Mouse (Mus musculus) erythroblast, embryonic 14.5 days (primary cell): ENCODE results near the gene Lgals3bp. TPM values are rescaled to one million over a fixed set of nuclear protein-coding genes. Genes with fewer than 3 reads are reported as not detected.

Source experiments
- H3K27me3 ChIP-seq: 2 replicates; pipeline ENCODE4 v1.6.1; 2012; ENCODE audit warnings: inconsistent platforms; ENCODE audit not compliant: control insufficient read depth
- H3K36me3 ChIP-seq: 2 replicates; pipeline ENCODE4 v1.6.1; 2012; ENCODE audit warnings: mild to moderate bottlenecking, inconsistent platforms; ENCODE audit not compliant: control insufficient read depth
- H3K4me1 ChIP-seq: 2 replicates; pipeline ENCODE4 v1.6.1; 2012; ENCODE audit warnings: inconsistent platforms; ENCODE audit not compliant: control insufficient read depth
- H3K4me3 ChIP-seq: replicated peaks from 2 replicates; pipeline ENCODE3; 2012; ENCODE audit warnings: moderate library complexity, mild to moderate bottlenecking, inconsistent platforms
- H3K9me3 ChIP-seq: 2 replicates; pipeline ENCODE4 v1.6.1; 2012; ENCODE audit warnings: low read length, inconsistent platforms, mixed read lengths; ENCODE audit not compliant: control insufficient read depth
- GATA1 ChIP-seq: IDR thresholded peaks from 2 replicates; pipeline ENCODE4 v1.6.1; 2012; ENCODE audit warnings: low read length, inconsistent platforms, mixed read lengths
- TAL1 ChIP-seq: IDR thresholded peaks from 3 replicates; pipeline ENCODE4 v1.6.1; 2012; ENCODE audit warnings: low read length, inconsistent platforms, mixed read lengths
- polyA plus RNA-seq: library from polyadenylated mRNA; stranded (reverse); fragments of >175 nt; gene quantifications from 2 replicates; pipeline ENCODE4 v1.2.3, GENCODE M21; 2012

The Lgals3bp gene
- polyA plus RNA-seq, 1 experiment: 0.23 TPM

DNA sequence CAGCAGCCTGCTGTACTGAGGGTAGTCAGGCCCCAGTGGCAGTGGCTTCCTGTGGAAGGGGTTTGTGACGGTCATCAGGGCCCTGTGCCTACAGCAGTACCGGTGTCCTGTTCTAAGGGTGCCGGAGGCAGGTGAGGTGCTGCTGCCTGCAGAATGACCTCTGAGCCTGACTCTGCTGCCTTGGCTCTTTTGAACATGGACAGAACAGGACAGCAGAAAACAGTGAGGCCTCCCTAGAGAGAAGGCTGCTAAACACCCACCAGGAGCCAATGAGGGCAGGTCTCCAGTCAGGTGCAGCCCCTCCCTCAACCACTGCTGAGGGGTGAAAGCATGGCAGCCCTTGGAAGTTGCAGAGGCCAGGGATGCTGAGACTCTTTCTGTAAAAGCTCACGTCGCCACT lies 4.6 kb upstream of the Lgals3bp start:
- Histone ChIP-seq H3K36me3 (peaks cover 59% of the 10 kb centered on the region), H3K4me3 (no peak overlapping the region), H3K4me1 (no peaks in the 10 kb centered on the region; the same call in 1 of the 2 replicates), H3K9me3 (no peaks in the 10 kb centered on the region), H3K27me3 (no peaks in the 10 kb centered on the region)
- TF ChIP-seq TAL1 (no peak), GATA1 (no peak)

DNA sequence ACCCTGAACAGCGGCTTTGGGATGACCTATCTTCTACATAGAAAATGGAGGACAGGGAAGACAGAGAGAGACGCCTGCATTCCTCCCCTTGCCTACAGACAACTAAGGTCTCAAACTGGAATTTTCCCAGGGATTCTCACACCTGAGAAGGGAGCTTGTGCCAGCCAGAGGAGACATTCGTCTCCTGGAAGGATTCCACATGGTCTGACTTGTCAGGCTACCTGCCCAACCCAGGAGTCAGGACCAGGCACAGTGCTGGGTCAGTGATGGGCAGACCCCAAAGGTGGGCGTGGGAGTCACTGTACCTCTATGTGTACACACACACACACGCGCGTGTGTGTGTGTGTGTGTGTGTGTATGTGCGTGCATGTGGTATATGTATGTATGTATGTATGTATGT lies 3.4 kb upstream of the Lgals3bp start:
- Histone ChIP-seq H3K27me3 (no peaks in the 10 kb centered on the region), H3K4me1 (peaks cover 10% of the 10 kb centered on the region), H3K36me3 (peaks cover 47% of the 10 kb centered on the region), H3K4me3 (no peak overlapping the region), H3K9me3 (no peaks in the 10 kb centered on the region)
- TF ChIP-seq GATA1 (no peak), TAL1 (no peak)

DNA sequence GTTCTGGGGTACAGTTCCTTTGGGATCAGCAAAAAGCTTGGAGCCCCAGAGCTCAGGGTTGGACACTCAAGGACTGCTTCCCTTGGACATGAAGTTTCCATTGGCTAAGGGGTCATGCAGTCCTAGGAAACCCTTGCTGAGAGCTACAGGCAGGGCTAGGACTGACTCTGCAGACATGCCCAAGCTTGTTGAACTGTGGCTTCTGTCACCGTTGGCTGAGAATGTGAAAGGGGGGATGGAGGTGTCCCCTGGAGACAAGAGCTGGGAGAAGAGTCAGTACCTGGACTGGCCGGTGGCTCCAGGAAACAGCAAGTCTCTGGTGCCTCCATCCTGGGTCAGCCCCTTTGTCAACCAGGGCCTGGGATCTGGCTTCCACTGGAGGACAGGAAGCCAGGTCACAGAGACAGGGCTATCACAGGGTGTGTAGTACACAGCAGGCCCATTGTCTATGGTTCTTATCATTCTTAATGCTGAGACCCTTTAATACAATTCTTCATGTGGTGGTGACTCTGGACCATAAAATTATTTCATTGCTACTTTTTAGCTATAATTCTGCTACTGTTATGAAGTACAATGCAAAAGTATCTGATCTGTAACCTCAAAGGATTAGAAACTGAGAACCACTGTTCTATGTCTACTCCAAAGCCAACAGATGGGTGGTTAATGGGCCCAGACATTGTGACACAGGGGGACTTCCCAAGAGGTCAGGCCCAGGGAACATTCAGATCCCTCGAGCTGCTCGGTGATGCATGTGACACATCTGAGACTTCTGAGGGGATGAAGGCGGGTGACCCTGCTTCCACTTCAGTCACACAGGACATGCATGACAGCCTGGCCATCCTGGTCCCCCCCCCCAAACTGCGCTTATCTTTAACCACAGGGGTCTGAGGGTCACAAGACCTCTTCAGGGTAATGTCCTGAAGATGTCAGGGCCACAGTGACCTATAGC lies 2.3 kb upstream of the Lgals3bp start:
- H3K36me3 ChIP-seq: peaks cover 36% of the 10 kb centered on the region
- TF ChIP-seq GATA1 (no peak), TAL1 (no peak)
- H3K4me3 ChIP-seq: no peak overlapping the region
- H3K4me1 ChIP-seq: peaks cover 20% of the 10 kb centered on the region
- H3K27me3 ChIP-seq: no peaks in the 10 kb centered on the region
- no peaks in the 10 kb centered on the region for H3K9me3 ChIP-seq

DNA sequence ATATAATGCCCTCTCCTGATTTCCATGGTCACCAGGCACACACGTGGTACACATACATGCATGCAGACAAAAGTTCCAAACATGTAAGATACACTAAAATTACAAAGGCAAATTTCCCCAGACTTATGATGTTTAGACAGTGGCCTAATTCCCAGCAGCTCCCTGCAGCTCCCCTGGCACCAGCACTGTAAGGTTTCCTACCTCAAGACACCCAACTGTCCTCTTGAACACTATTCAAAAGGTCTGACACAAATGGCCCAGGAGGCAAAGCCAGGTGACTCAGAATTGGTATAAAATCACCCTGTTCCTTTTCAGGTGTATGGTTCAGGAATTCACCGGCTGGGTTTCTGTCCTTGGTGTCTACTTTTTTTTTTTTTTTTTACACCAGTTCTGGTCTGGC lies 1.3 kb upstream of the Lgals3bp start:
- H3K27me3 ChIP-seq: no peaks in the 10 kb centered on the region
- peaks cover 20% of the 10 kb centered on the region for H3K4me1 ChIP-seq

DNA sequence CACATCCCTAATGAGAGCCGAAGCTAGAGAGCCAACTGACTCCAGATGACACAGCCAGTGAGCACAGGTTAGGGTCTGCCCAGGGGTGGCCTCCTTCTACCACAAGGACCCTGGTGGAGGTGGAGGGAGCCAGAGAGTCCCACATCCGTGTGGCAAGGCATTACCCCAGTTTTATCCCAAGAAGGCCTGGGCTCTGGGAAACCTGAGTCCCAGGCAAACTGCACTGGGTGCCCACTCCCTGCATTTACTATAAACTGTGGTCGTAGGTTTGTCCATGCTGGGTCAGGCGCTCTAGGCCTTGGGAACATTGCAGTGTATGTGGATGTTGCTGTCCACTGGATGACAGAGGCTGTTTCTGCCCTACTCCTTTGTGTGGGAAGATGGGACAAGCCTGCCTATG lies 697 bp downstream of the Lgals3bp start:
- no peaks in the 10 kb centered on the region for H3K27me3 ChIP-seq
- TF ChIP-seq TAL1: no peak
- no peak for TF ChIP-seq GATA1
- H3K36me3 ChIP-seq: peaks cover 14% of the 10 kb centered on the region
- peaks cover 20% of the 10 kb centered on the region for H3K4me1 ChIP-seq
- H3K9me3 ChIP-seq: no peaks in the 10 kb centered on the region
- peak overlapping the region; percentile 21 for H3K4me3 ChIP-seq

More for the DNA sequence above, 1.3 kb upstream of the Lgals3bp start:
- no peak overlapping the region for H3K4me3 ChIP-seq
- peaks cover 26% of the 10 kb centered on the region for H3K36me3 ChIP-seq
- H3K9me3 ChIP-seq: no peaks in the 10 kb centered on the region
- TF ChIP-seq GATA1: no peak
- no peak for TF ChIP-seq TAL1

DNA sequence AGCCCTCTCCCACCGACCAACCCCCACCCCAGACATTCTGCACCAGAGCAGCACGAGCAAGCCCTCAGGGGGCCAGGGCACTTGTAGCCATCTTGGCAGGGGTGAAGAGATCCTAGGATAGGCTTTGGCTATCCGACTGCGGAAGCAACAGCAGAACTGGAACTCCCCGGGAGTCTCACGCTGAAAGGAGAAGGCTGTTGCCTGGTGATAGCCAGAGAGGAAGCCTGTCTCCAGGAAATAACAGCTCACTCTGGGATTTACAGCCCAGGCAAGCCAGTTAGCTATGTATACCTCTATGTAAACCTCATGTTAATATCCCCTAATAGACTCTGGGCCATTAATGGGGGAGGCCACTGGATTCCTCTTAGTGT lies 1.3 kb downstream of the Lgals3bp start:
- no peak overlapping the region for H3K4me3 ChIP-seq
- TF ChIP-seq GATA1 (no peak), TAL1 (no peak)

DNA sequence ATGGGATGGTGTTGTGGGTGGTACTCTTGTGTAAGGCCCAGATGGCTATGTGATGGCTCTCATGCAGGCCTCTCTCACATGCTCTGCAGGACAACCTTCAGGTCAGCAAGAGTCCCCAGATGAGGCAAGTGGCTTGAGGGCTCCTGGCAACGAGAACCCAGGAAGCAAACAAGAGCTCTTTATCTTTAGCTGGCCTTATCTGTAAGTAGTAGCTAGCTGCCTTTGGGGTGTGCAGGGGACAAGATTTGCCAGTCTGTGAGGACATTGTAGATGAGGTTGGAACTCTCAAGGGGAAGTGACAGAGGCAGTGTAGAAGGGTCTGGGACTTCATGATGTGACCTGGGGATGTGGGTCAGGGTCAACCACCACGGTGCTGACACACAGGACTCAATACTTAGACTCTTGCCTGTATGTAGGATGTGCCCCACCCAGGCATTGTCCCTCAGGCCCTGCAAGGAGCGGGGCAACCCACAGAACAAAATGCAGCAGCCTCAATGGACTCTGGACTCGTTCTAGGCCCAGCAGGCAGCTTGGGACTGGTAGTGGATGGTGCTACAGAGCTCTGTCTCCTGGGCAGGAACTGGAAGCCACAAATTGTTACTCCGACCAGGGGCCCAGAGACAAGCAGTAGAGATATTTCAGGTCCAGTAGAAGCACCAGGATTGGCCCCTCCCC lies 1.9 kb downstream of the Lgals3bp start:
- Histone ChIP-seq H3K4me3 (no peak overlapping the region), H3K9me3 (peaks cover 3% of the 10 kb centered on the region; the same call in 1 of the 2 replicates), H3K27me3 (no peaks in the 10 kb centered on the region), H3K36me3 (peaks cover 15% of the 10 kb centered on the region), H3K4me1 (peaks cover 20% of the 10 kb centered on the region)
- TF ChIP-seq TAL1 (no peak), GATA1 (no peak)

More for the DNA sequence above, 1.3 kb downstream of the Lgals3bp start:
- no peaks in the 10 kb centered on the region for H3K27me3 ChIP-seq
- H3K9me3 ChIP-seq: peaks cover 1% of the 10 kb centered on the region; the same call in 1 of the 2 replicates
- peaks cover 20% of the 10 kb centered on the region for H3K4me1 ChIP-seq
- peaks cover 13% of the 10 kb centered on the region for H3K36me3 ChIP-seq

DNA sequence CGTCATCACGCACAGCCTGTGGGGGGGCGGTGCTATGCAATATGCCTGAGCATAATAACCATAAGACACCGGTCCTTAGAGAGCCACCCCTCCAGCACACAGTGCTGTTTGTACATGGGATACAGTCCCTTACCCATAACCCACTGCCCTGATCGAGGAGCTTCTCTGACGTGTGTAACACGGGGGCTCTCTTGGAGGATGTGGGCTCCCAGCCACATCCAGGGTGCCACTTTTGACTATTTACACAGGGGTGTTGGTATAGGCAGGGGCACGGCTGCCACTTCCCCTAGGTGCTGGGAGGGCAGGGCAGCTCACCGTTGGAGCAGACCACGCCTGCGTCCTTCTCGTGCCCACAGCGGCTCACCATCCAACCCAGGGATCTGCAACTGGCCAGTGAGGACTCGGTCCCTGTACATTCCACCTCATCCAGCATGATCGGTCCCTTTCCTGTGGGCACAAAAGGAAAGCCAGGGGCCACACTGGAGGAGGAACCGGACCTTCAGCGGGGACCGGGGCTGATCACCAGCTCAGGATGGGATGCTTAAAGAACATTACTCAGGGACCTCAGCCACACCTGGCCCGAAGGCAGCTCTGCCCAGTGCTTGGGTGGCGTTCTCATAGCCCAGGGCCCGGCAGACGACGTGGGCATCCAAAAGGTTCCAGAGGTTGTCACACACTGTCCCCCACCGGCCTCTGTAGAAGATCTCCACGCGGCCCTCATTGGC lies 3.9 kb downstream of the Lgals3bp start:
- TF ChIP-seq TAL1 (no peak), GATA1 (no peak)
- H3K9me3 ChIP-seq: peaks cover 3% of the 10 kb centered on the region; the same call in 1 of the 2 replicates
- H3K27me3 ChIP-seq: no peaks in the 10 kb centered on the region
- H3K36me3 ChIP-seq: peaks cover 16% of the 10 kb centered on the region
- no peak overlapping the region for H3K4me3 ChIP-seq
- H3K4me1 ChIP-seq: peaks cover 20% of the 10 kb centered on the region

DNA sequence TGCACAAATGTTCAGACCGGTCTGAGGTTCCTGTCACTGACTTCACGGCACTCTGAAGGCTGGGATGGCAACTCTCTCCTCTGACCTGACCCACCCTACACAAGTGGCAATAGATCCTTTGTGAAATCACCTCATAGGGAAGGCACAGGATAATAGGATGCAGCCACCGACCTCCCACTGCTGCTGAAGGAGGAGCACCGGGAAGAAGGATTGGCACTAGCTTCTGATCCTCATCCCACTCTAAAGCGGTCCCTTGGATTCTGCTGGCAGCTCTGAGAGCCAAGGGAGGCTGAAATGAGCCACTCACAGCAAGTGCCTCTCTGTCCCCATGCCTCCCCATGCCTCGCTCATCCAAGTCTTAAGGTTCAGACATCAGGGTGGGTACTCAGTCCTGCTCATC lies 7.4 kb downstream of the Lgals3bp start:
- Histone ChIP-seq H3K4me1 (peaks cover 2% of the 10 kb centered on the region), H3K4me3 (no peak overlapping the region), H3K9me3 (peaks cover 3% of the 10 kb centered on the region; the same call in 1 of the 2 replicates), H3K27me3 (no peaks in the 10 kb centered on the region), H3K36me3 (peaks cover 16% of the 10 kb centered on the region)
- TF ChIP-seq TAL1 (no peak), GATA1 (no peak)
